22 mouse cellular contexts compared by ENCODE assay signal in genomic region chr3:129194436-129194835, GRCm38 (mm10). TPM values are rescaled to one million over a fixed set of nuclear protein-coding genes. Genes with fewer than 3 reads are reported as not detected.
A peak's percentile ranks its signal among the peaks of the same experiment; 100 is the strongest.
DNase-seq lines count a peak whose midpoint lies in the region; ATAC-seq lines count a peak whose summit lies in the region.
"Had no signal": no experiment of that assay in that cellular context is flagged by ENCODE, and none has a peak within 500 bp of the region (broad histone marks: within the 10 kb centered on the region; RNA-seq: fewer than 3 reads in every experiment).

No protein-coding gene starts in this region.

- H3K9me3 ChIP-seq in hindbrain, embryonic 11.5 days (ENCODE audit: control insufficient read depth, low read length), result no peaks in the 10 kb centered on the region
- H3K9me3 ChIP-seq in hindbrain, embryonic 14.5 days (ENCODE audit: control insufficient read depth, low read length), result no peaks in the 10 kb centered on the region
- no peaks in the 10 kb centered on the region for H3K9me3 ChIP-seq in midbrain, embryonic 14.5 days (ENCODE audit: control insufficient read depth, low read length)
- H3K9me3 ChIP-seq in midbrain, embryonic 16.5 days (replicated peaks; ENCODE audit: control insufficient read depth, low read length, poor library complexity, severe bottlenecking), result no peaks in the 10 kb centered on the region
- H3K9me3 ChIP-seq: embryonic facial prominence, embryonic 10.5 days; heart, embryonic 12.5 days; hindbrain, embryonic 12.5 days had no signal

- no peak overlapping the region for H3K4me3 ChIP-seq in hindbrain, embryonic 11.5 days (ENCODE audit: low read depth, low read length)
- no peak overlapping the region for H3K4me3 ChIP-seq in hindbrain, embryonic 14.5 days (replicated peaks; ENCODE audit: low read length)
- no peak overlapping the region for H3K4me3 ChIP-seq in midbrain, embryonic 14.5 days (replicated peaks; ENCODE audit: low read depth, low read length)
- no peak overlapping the region for H3K4me3 ChIP-seq in midbrain, embryonic 16.5 days (ENCODE audit: low read depth, low read length)
- H3K4me3 ChIP-seq: heart, adult 2 months; heart, embryonic 12.5 days; hindbrain, embryonic 12.5 days had no signal

- no peak overlapping the region for H3K9ac ChIP-seq in hindbrain, embryonic 11.5 days (ENCODE audit: low read depth, low read length)
- no peak overlapping the region for H3K9ac ChIP-seq in hindbrain, embryonic 14.5 days
- no peak overlapping the region for H3K9ac ChIP-seq in midbrain, embryonic 14.5 days (replicated peaks; ENCODE audit: low read length)
- no peak overlapping the region for H3K9ac ChIP-seq in midbrain, embryonic 16.5 days (ENCODE audit: low read depth, low read length)
- H3K9ac ChIP-seq: heart, embryonic 12.5 days; hindbrain, embryonic 12.5 days had no signal

- WGBS in hindbrain, embryonic 11.5 days, result under 1% methylated on average over 12 of the region's 12 CpGs
- WGBS in hindbrain, embryonic 14.5 days, result 6% methylated on average over 12 of the region's 12 CpGs
- 3% methylated on average over 12 of the region's 12 CpGs for WGBS in midbrain, embryonic 14.5 days
- 7% methylated on average over 12 of the region's 12 CpGs for WGBS in midbrain, embryonic 16.5 days

- DNase-seq in cerebellum, postnatal 10 days, result peak; percentile 7 to 21
- DNase-seq in cerebellum, adult 9-10 months, result no peak
- DNase-seq in hindbrain, embryonic 11.5 days (ENCODE audit: low spot score), result peak; percentile 35
- no peak for DNase-seq in hindbrain, embryonic 14.5 days (ENCODE audit: low spot score)
- peak; percentile 16 for DNase-seq in midbrain, embryonic 14.5 days
- peak; percentile 37 for DNase-seq in embryo, embryonic 11 days
- DNase-seq in gastrocnemius, postnatal 14 days, result no peak
- DNase-seq: adrenal gland, postnatal 10 days; B cell, adult 2 months; cerebellum, adult 11-12 months; cerebellum, adult 9-11 months; gastrocnemius, postnatal 10 days; heart, adult 2 months; heart, postnatal 36 days had no signal

- no peak overlapping the region for H3K4me2 ChIP-seq in hindbrain, embryonic 11.5 days (replicated peaks; ENCODE audit: low read depth, low read length)
- H3K4me2 ChIP-seq in hindbrain, embryonic 14.5 days (replicated peaks), result no peak overlapping the region
- no peak overlapping the region for H3K4me2 ChIP-seq in midbrain, embryonic 14.5 days (ENCODE audit: low read length)
- H3K4me2 ChIP-seq in midbrain, embryonic 16.5 days (ENCODE audit: low read length), result no peak overlapping the region
- H3K4me2 ChIP-seq: heart, embryonic 12.5 days; hindbrain, embryonic 12.5 days had no signal

- peaks cover 58% of the 10 kb centered on the region for H3K27me3 ChIP-seq in hindbrain, embryonic 11.5 days (ENCODE audit: control insufficient read depth, insufficient read depth, low read length)
- H3K27me3 ChIP-seq in hindbrain, embryonic 14.5 days (ENCODE audit: control insufficient read depth, insufficient read depth, low read length), result peaks cover 77% of the 10 kb centered on the region
- H3K27me3 ChIP-seq in midbrain, embryonic 14.5 days (ENCODE audit: control insufficient read depth, insufficient read depth, low read length), result peaks cover 69% of the 10 kb centered on the region
- peaks cover 38% of the 10 kb centered on the region for H3K27me3 ChIP-seq in midbrain, embryonic 16.5 days (ENCODE audit: control insufficient read depth, insufficient read depth, low read depth, low read length)

- peaks cover under 1% of the 10 kb centered on the region; the same call in 1 of the 2 replicates for H3K4me1 ChIP-seq in hindbrain, embryonic 11.5 days (replicated peaks; ENCODE audit: control insufficient read depth, insufficient read depth, low read length)
- peaks cover under 1% of the 10 kb centered on the region; the same call in 1 of the 2 replicates for H3K4me1 ChIP-seq in hindbrain, embryonic 14.5 days (replicated peaks; ENCODE audit: control insufficient read depth, insufficient read depth, low read length)
- peaks cover 4% of the 10 kb centered on the region; the same call in 1 of the 2 replicates for H3K4me1 ChIP-seq in midbrain, embryonic 14.5 days (ENCODE audit: control insufficient read depth, insufficient read depth, low read length)
- H3K4me1 ChIP-seq in midbrain, embryonic 16.5 days (ENCODE audit: control insufficient read depth, insufficient read depth, low read length), result peaks cover 1% of the 10 kb centered on the region

- intact Hi-C loops in gastrocnemius, postnatal 14 days (cut with DNase I; ENCODE audit: low total_unique reads), result loop anchor here (10.0 kb wide), 1 partner anchor 310 kb away; no protein-coding TSS in a partner anchor

- no peak for ATAC-seq in hindbrain, embryonic 11.5 days (ENCODE audit: low FRiP score)
- no peak for ATAC-seq in hindbrain, embryonic 14.5 days (ENCODE audit: low FRiP score)
- no peak for ATAC-seq in midbrain, embryonic 14.5 days (ENCODE audit: low FRiP score, low TSS enrichment)
- ATAC-seq in midbrain, embryonic 16.5 days, result no peak
- ATAC-seq: CD4-positive, CD25-positive, alpha-beta regulatory T cell, adult 4 months; forebrain, embryonic 14.5 days; hindbrain, postnatal 0 days had no signal

- no peak overlapping the region for H3K27ac ChIP-seq in hindbrain, embryonic 11.5 days (ENCODE audit: low read depth, low read length)
- H3K27ac ChIP-seq in hindbrain, embryonic 14.5 days, result no peak overlapping the region
- H3K27ac ChIP-seq in midbrain, embryonic 14.5 days (replicated peaks; ENCODE audit: low read depth, low read length), result no peak overlapping the region
- no peak overlapping the region for H3K27ac ChIP-seq in midbrain, embryonic 16.5 days (ENCODE audit: low read length)
- H3K27ac ChIP-seq: embryonic facial prominence, embryonic 10.5 days; heart, adult 2 months; hindbrain, embryonic 12.5 days; hindbrain, postnatal 0 days had no signal

- H3K36me3 ChIP-seq in hindbrain, embryonic 11.5 days (ENCODE audit: control insufficient read depth, insufficient read depth, low read length), result no peaks in the 10 kb centered on the region
- H3K36me3 ChIP-seq in hindbrain, embryonic 14.5 days (replicated peaks; ENCODE audit: control insufficient read depth, insufficient read depth), result no peaks in the 10 kb centered on the region
- no peaks in the 10 kb centered on the region for H3K36me3 ChIP-seq in midbrain, embryonic 14.5 days (ENCODE audit: control insufficient read depth, insufficient read depth, low read length)
- H3K36me3 ChIP-seq in midbrain, embryonic 16.5 days (ENCODE audit: control insufficient read depth, insufficient read depth, low read length), result no peaks in the 10 kb centered on the region
- H3K36me3 ChIP-seq: embryonic facial prominence, embryonic 10.5 days; heart, embryonic 12.5 days; hindbrain, embryonic 12.5 days had no signal

RNA-seq across cellular contexts. Expression of gene Pitx2, which starts 5.2 kb away (rescaled TPM):
- polyA plus RNA-seq in hindbrain, embryonic 11.5 days (2014; fragmentation: Nextera tagmentation; extraction: Ambion mirVana), result 2.9 and 4.9 TPM in 2 replicates
- polyA plus RNA-seq in hindbrain, embryonic 14.5 days (2014; fragmentation: Nextera tagmentation; extraction: Ambion mirVana), result 1.3 and 2.0 TPM in 2 replicates
- 27.0 and 27.5 TPM in 2 replicates for polyA plus RNA-seq in midbrain, embryonic 14.5 days (2014; fragmentation: Nextera tagmentation; extraction: Ambion mirVana)
- polyA plus RNA-seq in midbrain, embryonic 16.5 days (2015; fragmentation: Nextera tagmentation; extraction: Ambion mirVana), result 29.0 and 37.9 TPM in 2 replicates
- 1 to 10 TPM; 9.0 to 9.2 TPM for total RNA-seq in gastrocnemius, postnatal 14 days (2021)
- total RNA-seq: MEL had no signal

Comparison
In these comparisons a context has a peak if more than half of its experiments do, and no peak if none do; other contexts are left out.
1. DNase-seq: peak in cerebellum, postnatal 10 days (2 of 2), hindbrain, embryonic 11.5 days (single experiment), midbrain, embryonic 14.5 days (single experiment) and embryo, embryonic 11 days (single experiment); none in cerebellum, adult 9-10 months (single experiment), hindbrain, embryonic 14.5 days (single experiment) and gastrocnemius, postnatal 14 days (single experiment).